Mouse (Mus musculus): ENCODE measurements around the gene Gm17584. TPM values are rescaled to one million over a fixed set of nuclear protein-coding genes. Genes with fewer than 3 reads are reported as not detected.

Gene Gm17584
- not detected for polyA plus RNA-seq (2014; fragmentation: Illumina TruSeq; extraction: RNeasy Lipid Tissue Mini Kit (QIAGEN cat#74804); ENCODE audit: low read depth, low replicate concordance)

DNA sequence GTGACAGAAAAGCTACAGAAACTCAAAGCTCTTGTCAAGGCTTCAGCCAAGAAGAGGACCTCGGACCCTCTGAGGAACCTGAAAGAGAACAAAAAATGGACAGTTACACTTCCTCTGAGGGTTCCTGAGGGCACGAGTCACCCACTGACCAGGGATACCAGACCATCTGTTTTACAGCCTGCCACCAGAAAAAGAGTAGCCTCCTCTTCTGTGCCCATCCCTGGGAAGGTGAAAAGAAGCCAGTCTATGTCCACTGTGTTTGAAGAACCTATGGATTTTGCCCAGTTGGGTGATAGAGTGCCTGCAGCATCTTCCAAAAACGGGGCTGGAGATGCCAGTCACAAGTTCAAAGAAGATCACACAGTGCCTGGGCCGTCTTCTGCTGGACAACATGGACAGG is at the start of gene Gm17584:
TSS of gene Gm17584 (plus strand) at position 301 of the 400 bp plus-strand sequence.

Other genes starting within 250 kb of the Gm17584 start
- not detected for gene Gm17469, start 129.3 kb downstream of the Gm17584 start, polyA plus RNA-seq (2014; fragmentation: Illumina TruSeq; extraction: RNeasy Lipid Tissue Mini Kit (QIAGEN cat#74804); ENCODE audit: low read depth, low replicate concordance)

Data from sigmoid colon, adult 10 weeks (tissue).